Mouse (Mus musculus) embryonic facial prominence, embryonic 12.5 days (tissue): Measurements from ENCODE around the gene Epn2. TPM values are rescaled to one million over a fixed set of nuclear protein-coding genes. Genes with fewer than 3 reads are reported as not detected.

Experiments used
- ATAC-seq: fragments of 200-750 bp; cut with Nextera tagmentation; 2 replicates; pipeline ENCODE4 v1.8.0; 2017; ENCODE audit not compliant: insufficient number of reproducible peaks, insufficient read depth, low FRiP score, low TSS enrichment
- H3K27ac ChIP-seq: fragments of 300-500 bp; sonication (generic); 2 replicates; pipeline ENCODE4 v1.5.1; 2016; ENCODE audit warnings: mild to moderate bottlenecking
- H3K27me3 ChIP-seq: fragments of 300-500 bp; sonication (generic); 2 replicates; pipeline ENCODE4 v1.6.1; 2016; ENCODE audit warnings: mild to moderate bottlenecking, moderate library complexity
- H3K36me3 ChIP-seq: fragments of 300-500 bp; sonication (generic); 2 replicates; pipeline ENCODE4 v1.6.1; 2016; ENCODE audit warnings: mild to moderate bottlenecking
- H3K4me1 ChIP-seq: fragments of 300-500 bp; sonication (generic); 2 replicates; pipeline ENCODE4 v1.6.1; 2016
- H3K4me2 ChIP-seq: fragments of 300-500 bp; sonication (generic); replicated peaks from 2 replicates; pipeline ENCODE4 v1.6.1; 2016; ENCODE audit warnings: mild to moderate bottlenecking, moderate library complexity
- H3K4me3 ChIP-seq: fragments of 300-500 bp; sonication (generic); 2 replicates; pipeline ENCODE4 v1.5.1; 2016; ENCODE audit warnings: mild to moderate bottlenecking
- H3K9ac ChIP-seq: fragments of 300-500 bp; sonication (generic); 2 replicates; pipeline ENCODE4 v1.6.1; 2016; ENCODE audit warnings: mild to moderate bottlenecking, moderate library complexity
- H3K9me3 ChIP-seq: fragments of 300-500 bp; sonication (generic); 2 replicates; pipeline ENCODE4 v1.6.1; 2016; ENCODE audit warnings: mild to moderate bottlenecking, moderate library complexity
- WGBS: fragments of 180-500 bp; shearing (Covaris S2); methylation state at CpG from one replicate; pipeline ENCODE4 v1.1.7; 2016; 5-methylcytosine and 5-hydroxymethylcytosine counted together
- polyA plus RNA-seq: library from polyadenylated mRNA; unstranded; fragments of >200 nt; fragmentation: Nextera tagmentation; extraction: Ambion mirVana; gene quantifications from 2 replicates; pipeline ENCODE4 v1.2.1, GENCODE M21; 2016

Gene Epn2
- polyA plus RNA-seq, 1 experiment from 2014 or later: 28.3 TPM

GRCm38 (mm10) chr11:61562421-61562820 is 17.1 kb downstream of the Epn2 start:
- no peak for ATAC-seq
- 74% methylated on average over 5 of the region's 5 CpGs for WGBS
- Histone ChIP-seq H3K27me3 (no peaks in the 10 kb centered on the region), H3K9ac (no peak overlapping the region), H3K36me3 (no peaks in the 10 kb centered on the region), H3K4me3 (no peak overlapping the region), H3K9me3 (no peaks in the 10 kb centered on the region), H3K4me2 (no peak overlapping the region), H3K27ac (no peak overlapping the region), H3K4me1 (no peaks in the 10 kb centered on the region)

GRCm38 (mm10) chr11:61559572-61559971 is 19.9 kb downstream of the Epn2 start:
- WGBS: 91% methylated on average over 5 of the region's 5 CpGs
- no peak overlapping the region for H3K9ac ChIP-seq
- H3K9me3 ChIP-seq: no peaks in the 10 kb centered on the region

GRCm38 (mm10) chr11:61553015-61553754 is 26.3 kb downstream of the Epn2 start:
- 0 out of 2 replicates have a peak, but pooled peaks cover 4% of the 10 kb centered on the region for H3K4me1 ChIP-seq
- WGBS: 77% methylated on average over 3 of the region's 3 CpGs
- H3K36me3 ChIP-seq: no peaks in the 10 kb centered on the region
- ATAC-seq: no peak
- H3K4me3 ChIP-seq: no peak overlapping the region
- no peak overlapping the region for H3K9ac ChIP-seq
- H3K27ac ChIP-seq: no peak overlapping the region
- no peaks in the 10 kb centered on the region for H3K9me3 ChIP-seq
- no peaks in the 10 kb centered on the region for H3K27me3 ChIP-seq
- H3K4me2 ChIP-seq: no peak overlapping the region

More at GRCm38 (mm10) chr11:61559572-61559971, 19.9 kb downstream of the Epn2 start:
- Histone ChIP-seq H3K27ac (no peak overlapping the region), H3K27me3 (no peaks in the 10 kb centered on the region), H3K36me3 (no peaks in the 10 kb centered on the region), H3K4me2 (no peak overlapping the region), H3K4me1 (no peaks in the 10 kb centered on the region), H3K4me3 (no peak overlapping the region)
- ATAC-seq: no peak

GRCm38 (mm10) chr11:61550631-61551030 is 28.9 kb downstream of the Epn2 start:
- Histone ChIP-seq H3K36me3 (peaks cover 9% of the 10 kb centered on the region), H3K27me3 (no peaks in the 10 kb centered on the region), H3K4me3 (no peak overlapping the region), H3K27ac (no peak overlapping the region), H3K9me3 (no peaks in the 10 kb centered on the region), H3K4me2 (no peak overlapping the region), H3K4me1 (0 out of 2 replicates have a peak, but pooled peaks cover 4% of the 10 kb centered on the region), H3K9ac (no peak overlapping the region)
- ATAC-seq: no peak

GRCm38 (mm10) chr11:61547710-61548109 is 31.8 kb downstream of the Epn2 start:
- no peak overlapping the region for H3K4me3 ChIP-seq
- H3K9ac ChIP-seq: no peak overlapping the region
- no peak overlapping the region for H3K27ac ChIP-seq
- no peak for ATAC-seq
- no peaks in the 10 kb centered on the region for H3K27me3 ChIP-seq
- no peak overlapping the region for H3K4me2 ChIP-seq
- H3K4me1 ChIP-seq: no peaks in the 10 kb centered on the region
- WGBS: 91% methylated on average over 4 of the region's 4 CpGs
- no peaks in the 10 kb centered on the region for H3K9me3 ChIP-seq
- H3K36me3 ChIP-seq: peaks cover 14% of the 10 kb centered on the region

- Histone ChIP-seq H3K4me3 (no peak overlapping the region), H3K36me3 (peaks cover 14% of the 10 kb centered on the region), H3K4me1 (no peaks in the 10 kb centered on the region), H3K4me2 (no peak overlapping the region), H3K27me3 (no peaks in the 10 kb centered on the region), H3K27ac (no peak overlapping the region), H3K9ac (no peak overlapping the region), H3K9me3 (no peaks in the 10 kb centered on the region)
- 90% methylated on average over 10 of the region's 10 CpGs for WGBS
- no peak for ATAC-seq
Observed at GRCm38 (mm10) chr11:61546452-61546851, 33.0 kb downstream of the Epn2 start.

- H3K4me1 ChIP-seq: no peaks in the 10 kb centered on the region
- no peak overlapping the region for H3K4me3 ChIP-seq
- H3K9me3 ChIP-seq: no peaks in the 10 kb centered on the region
- peaks cover 14% of the 10 kb centered on the region for H3K36me3 ChIP-seq
- no peaks in the 10 kb centered on the region for H3K27me3 ChIP-seq
- H3K27ac ChIP-seq: no peak overlapping the region
- no peak overlapping the region for H3K9ac ChIP-seq
- H3K4me2 ChIP-seq: no peak overlapping the region
- 93% methylated on average over 2 of the region's 2 CpGs for WGBS
- ATAC-seq: no peak
Observed at GRCm38 (mm10) chr11:61545586-61545985, 33.9 kb downstream of the Epn2 start.

- 0 out of 2 replicates have a peak, but pooled peaks cover 3% of the 10 kb centered on the region for H3K4me1 ChIP-seq
Observed at GRCm38 (mm10) chr11:61541106-61541505, 38.4 kb downstream of the Epn2 start.

GRCm38 (mm10) chr11:61540642-61541041 is 38.8 kb downstream of the Epn2 start:
- H3K4me1 ChIP-seq: 0 out of 2 replicates have a peak, but pooled peaks cover 3% of the 10 kb centered on the region
- H3K27me3 ChIP-seq: no peaks in the 10 kb centered on the region
- H3K27ac ChIP-seq: no peak overlapping the region
- 68% methylated on average over 7 of the region's 7 CpGs for WGBS
- peaks cover 15% of the 10 kb centered on the region for H3K36me3 ChIP-seq
- no peak for ATAC-seq
- H3K4me3 ChIP-seq: no peak overlapping the region
- no peak overlapping the region for H3K9ac ChIP-seq
- no peak overlapping the region for H3K4me2 ChIP-seq
- no peaks in the 10 kb centered on the region for H3K9me3 ChIP-seq

More at GRCm38 (mm10) chr11:61541106-61541505, 38.4 kb downstream of the Epn2 start:
- H3K4me2 ChIP-seq: no peak overlapping the region
- WGBS: 84% methylated on average over 2 of the region's 2 CpGs
- H3K36me3 ChIP-seq: peaks cover 19% of the 10 kb centered on the region
- H3K27ac ChIP-seq: no peak overlapping the region
- H3K9ac ChIP-seq: no peak overlapping the region
- H3K27me3 ChIP-seq: no peaks in the 10 kb centered on the region
- no peak for ATAC-seq
- no peaks in the 10 kb centered on the region for H3K9me3 ChIP-seq
- no peak overlapping the region for H3K4me3 ChIP-seq

- H3K27me3 ChIP-seq: no peaks in the 10 kb centered on the region
- no peak overlapping the region for H3K9ac ChIP-seq
- no peak overlapping the region for H3K27ac ChIP-seq
- H3K4me2 ChIP-seq: no peak overlapping the region
- WGBS: 75% methylated on average over 3 of the region's 3 CpGs
- ATAC-seq: no peak
- peaks cover 9% of the 10 kb centered on the region; the same call in 1 of the 2 replicates for H3K36me3 ChIP-seq
- 0 out of 2 replicates have a peak, but pooled peaks cover 3% of the 10 kb centered on the region for H3K4me1 ChIP-seq
- H3K9me3 ChIP-seq: no peaks in the 10 kb centered on the region
- no peak overlapping the region for H3K4me3 ChIP-seq
Observed at GRCm38 (mm10) chr11:61537362-61537761, 42.1 kb downstream of the Epn2 start.

- H3K9ac ChIP-seq: no peak overlapping the region
- WGBS: 63% methylated on average over 3 of the region's 3 CpGs
- no peaks in the 10 kb centered on the region for H3K9me3 ChIP-seq
- no peak overlapping the region for H3K4me2 ChIP-seq
- H3K4me3 ChIP-seq: no peak overlapping the region
- H3K27ac ChIP-seq: no peak overlapping the region
- H3K36me3 ChIP-seq: peaks cover 9% of the 10 kb centered on the region; the same call in 1 of the 2 replicates
- H3K4me1 ChIP-seq: 0 out of 2 replicates have a peak, but pooled peaks cover 3% of the 10 kb centered on the region
- no peak for ATAC-seq
- H3K27me3 ChIP-seq: no peaks in the 10 kb centered on the region
Observed at GRCm38 (mm10) chr11:61536952-61537351, 42.5 kb downstream of the Epn2 start.

GRCm38 (mm10) chr11:61535530-61535929 is 44.0 kb downstream of the Epn2 start:
- 63% methylated on average over 1 of the region's 1 CpGs for WGBS
- Histone ChIP-seq H3K4me2 (no peak overlapping the region), H3K27me3 (no peaks in the 10 kb centered on the region), H3K4me1 (0 out of 2 replicates have a peak, but pooled peaks cover 3% of the 10 kb centered on the region), H3K4me3 (no peak overlapping the region), H3K27ac (no peak overlapping the region), H3K9me3 (no peaks in the 10 kb centered on the region), H3K9ac (no peak overlapping the region), H3K36me3 (peaks cover 9% of the 10 kb centered on the region; the same call in 1 of the 2 replicates)
- ATAC-seq: no peak
